Mouse (Mus musculus) liver, adult 2 months (tissue): ENCODE results near the gene Runx1.

ENCODE experiments used
- CTCF ChIP-seq: fragments of 200-500 bp; IDR thresholded peaks from 2 replicates; pipeline ENCODE4 v1.5.1; 2011; ENCODE audit warnings: low read depth, low read length, control low read depth
- POLR2A ChIP-seq: fragments of 200-500 bp; IDR thresholded peaks from 2 replicates; pipeline ENCODE4 v1.6.1; 2011; ENCODE audit warnings: low read length, control low read depth; ENCODE audit not compliant: insufficient read depth; ENCODE audit errors: extremely low read depth

DNA sequence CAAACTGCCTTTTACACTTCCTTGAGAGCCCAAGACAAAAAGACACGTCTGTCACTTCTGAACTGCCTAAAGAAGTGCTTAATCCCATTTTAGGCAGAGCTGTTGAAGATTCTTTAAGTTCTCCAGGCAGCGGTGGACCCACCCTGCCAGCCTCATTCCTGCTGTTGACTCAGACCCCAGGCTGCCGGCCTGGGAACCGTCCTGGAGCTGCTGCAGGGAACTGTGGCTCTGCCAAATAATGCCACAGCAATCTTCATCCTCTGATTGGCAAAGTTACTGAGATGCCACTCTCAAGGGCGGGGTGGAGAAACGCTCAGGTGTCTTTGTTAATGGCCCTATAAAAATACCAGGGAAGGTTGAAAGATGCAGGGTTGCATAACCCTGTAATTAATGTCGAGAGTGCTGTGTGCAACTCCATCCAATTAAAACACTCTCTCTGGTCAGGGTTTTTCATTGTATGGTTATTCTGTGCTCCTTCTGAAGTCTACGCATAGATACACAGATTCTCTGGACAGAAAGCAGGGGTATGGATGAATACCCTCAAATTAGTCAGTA lies 2.4 kb upstream of the Runx1 start:
- TF ChIP-seq POLR2A (no peak), CTCF (no peak)
